Mouse (Mus musculus) lung, embryonic 16.5 days (tissue): Measurements from ENCODE around the gene Smg6. TPM values are rescaled to one million over a fixed set of nuclear protein-coding genes. Genes with fewer than 3 reads are reported as not detected.
A peak's percentile ranks its signal among the peaks of the same experiment; 100 is the strongest.

Source experiments
- ATAC-seq: fragments of 200-750 bp; cut with Nextera tagmentation; 2 replicates; pipeline ENCODE4 v1.8.0; 2017; ENCODE audit warnings: low read depth, mild to moderate bottlenecking, moderate library complexity
- H3K27ac ChIP-seq: fragments of 300-500 bp; sonication (generic); 2 replicates; pipeline ENCODE4 v1.5.1; 2014; ENCODE audit warnings: mild to moderate bottlenecking, control low read depth, low read length
- H3K27me3 ChIP-seq: fragments of 300-500 bp; sonication (generic); 2 replicates; pipeline ENCODE4 v1.6.1; 2014; ENCODE audit warnings: low read depth, low read length, mixed read lengths; ENCODE audit not compliant: control insufficient read depth, insufficient read depth
- H3K36me3 ChIP-seq: fragments of 300-500 bp; sonication (generic); 2 replicates; pipeline ENCODE4 v1.6.1; 2014; ENCODE audit warnings: low read length; ENCODE audit not compliant: control insufficient read depth, insufficient read depth
- H3K4me1 ChIP-seq: fragments of 300-500 bp; sonication (generic); replicated peaks from 2 replicates; pipeline ENCODE4 v1.6.1; 2014; ENCODE audit warnings: low read length, mixed read lengths; ENCODE audit not compliant: control insufficient read depth, insufficient read depth
- H3K4me2 ChIP-seq: fragments of 300-500 bp; sonication (generic); 2 replicates; pipeline ENCODE4 v1.6.1; 2014; ENCODE audit warnings: low read depth, low read length, control low read depth
- H3K4me3 ChIP-seq: fragments of 300-500 bp; sonication (generic); 2 replicates; pipeline ENCODE4 v1.5.1; 2014; ENCODE audit warnings: mild to moderate bottlenecking, low read length, control low read depth
- H3K9ac ChIP-seq: fragments of 300-500 bp; sonication (generic); 2 replicates; pipeline ENCODE4 v1.6.1; 2014; ENCODE audit warnings: low read length, control low read depth
- H3K9me3 ChIP-seq: fragments of 300-500 bp; sonication (generic); 2 replicates; pipeline ENCODE4 v1.6.1; 2016; ENCODE audit warnings: low read length; ENCODE audit not compliant: control insufficient read depth
- WGBS: fragments of 180-500 bp; shearing (Covaris S2); extraction: QIAGEN DNeasy Blood & Tissue Kit; methylation state at CpG from one replicate; pipeline ENCODE4 v1.1.7; 2014; 5-methylcytosine and 5-hydroxymethylcytosine counted together
- polyA plus RNA-seq: library from polyadenylated mRNA; unstranded; fragments of >200 nt; fragmentation: Nextera tagmentation; extraction: Ambion mirVana; gene quantifications from 2 replicates; pipeline ENCODE4 v1.2.1, GENCODE M21; 2015

Gene Smg6
- polyA plus RNA-seq, 1 experiment from 2014 or later: 17.0 TPM

- Histone ChIP-seq H3K9ac (no peak overlapping the region), H3K9me3 (no peaks in the 10 kb centered on the region), H3K4me1 (peaks cover 29% of the 10 kb centered on the region), H3K4me3 (no peak overlapping the region), H3K4me2 (no peak overlapping the region), H3K27me3 (no peaks in the 10 kb centered on the region), H3K36me3 (peaks cover 18% of the 10 kb centered on the region), H3K27ac (no peak overlapping the region)
- WGBS: 79% methylated on average over 2 of the region's 2 CpGs
- no peak for ATAC-seq
These were observed 220.2 kb downstream of the Smg6 start for GRCm38 (mm10) chr11:75145841-75146240.

GRCm38 (mm10) chr11:75147106-75147845 lies 221.7 kb downstream of the Smg6 start:
- H3K4me2 ChIP-seq: no peak overlapping the region
- 19% methylated on average over 11 of the region's 11 CpGs for WGBS
- peaks cover 18% of the 10 kb centered on the region for H3K36me3 ChIP-seq
- peak; percentile 56 for ATAC-seq
- no peaks in the 10 kb centered on the region for H3K27me3 ChIP-seq
- H3K9me3 ChIP-seq: no peaks in the 10 kb centered on the region
- peak overlapping the region; percentile 84 for H3K27ac ChIP-seq
- no peak overlapping the region for H3K4me3 ChIP-seq
- H3K4me1 ChIP-seq: peaks cover 17% of the 10 kb centered on the region
- H3K9ac ChIP-seq: peak overlapping the region; percentile 49

- Histone ChIP-seq H3K27me3 (no peaks in the 10 kb centered on the region), H3K4me1 (peaks cover 21% of the 10 kb centered on the region), H3K4me3 (no peak overlapping the region), H3K9ac (peak overlapping the region; percentile 49), H3K36me3 (peaks cover 18% of the 10 kb centered on the region), H3K4me2 (no peak overlapping the region), H3K27ac (peak overlapping the region; percentile 84), H3K9me3 (no peaks in the 10 kb centered on the region)
- ATAC-seq: peak; percentile 71
- WGBS: 34% methylated on average over 3 of the region's 3 CpGs
These were observed 222.2 kb downstream of the Smg6 start for GRCm38 (mm10) chr11:75147846-75148168.

GRCm38 (mm10) chr11:75148332-75149035 lies 222.9 kb downstream of the Smg6 start:
- no peak overlapping the region for H3K4me2 ChIP-seq
- no peaks in the 10 kb centered on the region for H3K27me3 ChIP-seq
- H3K27ac ChIP-seq: peak overlapping the region; percentile 84
- WGBS: 72% methylated on average over 11 of the region's 11 CpGs
- no peak overlapping the region for H3K4me3 ChIP-seq
- H3K9me3 ChIP-seq: no peaks in the 10 kb centered on the region
- H3K9ac ChIP-seq: no peak overlapping the region
- H3K36me3 ChIP-seq: peaks cover 16% of the 10 kb centered on the region
- peak; percentile 32 for ATAC-seq
- peaks cover 25% of the 10 kb centered on the region for H3K4me1 ChIP-seq

DNA sequence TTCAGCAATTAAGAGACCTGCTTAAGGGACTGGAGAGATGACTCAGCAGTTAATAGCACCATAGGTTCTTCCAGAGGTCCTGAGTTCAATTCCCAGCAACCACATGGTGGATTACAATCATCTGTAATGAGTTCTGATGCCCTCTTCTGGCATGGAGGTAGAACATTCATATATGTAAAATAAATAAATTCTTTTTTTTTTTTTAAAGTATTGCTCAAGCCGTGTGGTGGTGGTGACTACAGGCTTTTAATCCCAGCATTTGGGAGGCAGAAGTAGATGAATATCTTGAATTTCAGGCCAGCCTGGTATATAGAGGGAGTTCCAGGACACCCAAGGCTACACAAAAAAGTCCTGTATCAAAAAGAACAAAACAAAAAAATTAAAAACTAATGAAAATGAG lies 224.7 kb downstream of the Smg6 start:
- Histone ChIP-seq H3K27ac (no peak overlapping the region), H3K27me3 (no peaks in the 10 kb centered on the region), H3K4me1 (peaks cover 32% of the 10 kb centered on the region), H3K9me3 (no peaks in the 10 kb centered on the region), H3K4me3 (no peak overlapping the region), H3K9ac (no peak overlapping the region), H3K4me2 (no peak overlapping the region), H3K36me3 (peaks cover 8% of the 10 kb centered on the region)
- no peak for ATAC-seq
- 58% methylated on average over 1 of the region's 1 CpGs for WGBS

DNA sequence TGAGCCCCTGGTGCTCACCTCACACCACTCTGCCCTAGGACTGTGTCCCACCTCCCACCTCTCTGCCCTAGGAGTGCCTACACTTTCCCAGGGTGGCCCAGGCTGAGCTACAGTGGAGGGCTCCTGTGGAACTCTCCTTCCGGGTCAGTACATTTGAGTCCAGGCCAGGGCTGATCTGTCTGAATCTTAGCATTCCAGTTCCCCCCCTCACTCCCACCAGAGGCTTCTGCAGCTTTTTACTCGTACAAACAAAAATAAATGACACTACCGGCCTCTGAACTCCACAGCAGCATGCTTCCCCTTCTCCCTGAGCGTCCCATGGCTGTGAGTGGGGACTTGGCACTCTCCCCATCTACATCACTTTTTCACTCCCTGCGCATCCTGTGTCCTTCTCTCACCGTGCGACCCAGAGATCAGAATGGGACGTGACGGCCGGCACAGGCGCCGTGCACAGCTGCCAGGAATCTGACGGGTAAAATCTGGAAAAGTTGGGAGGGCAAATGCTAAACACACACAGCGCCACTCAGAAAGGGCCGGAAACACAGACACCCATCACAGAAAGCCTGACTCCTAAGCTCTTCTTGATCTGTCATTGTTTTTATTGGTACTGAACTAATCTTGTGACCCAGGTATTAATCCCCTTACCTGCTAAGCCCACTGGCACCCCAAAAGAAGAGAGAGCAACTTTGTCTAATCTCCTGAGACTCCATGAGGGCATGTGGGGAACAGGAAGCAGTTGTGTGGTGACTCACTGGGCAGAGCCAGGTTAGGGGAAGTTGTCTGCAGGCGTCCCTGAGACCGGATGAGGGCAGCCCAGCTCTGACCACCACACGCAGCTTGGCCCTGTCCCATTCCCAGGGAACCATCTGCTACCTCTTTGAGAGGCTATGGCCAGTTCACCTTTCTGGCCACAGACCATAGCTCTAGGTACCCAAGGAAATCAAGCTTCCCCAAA lies 227.3 kb downstream of the Smg6 start:
- H3K4me2 ChIP-seq: no peak overlapping the region
- H3K4me1 ChIP-seq: peaks cover 40% of the 10 kb centered on the region
- no peak overlapping the region for H3K4me3 ChIP-seq
- H3K27ac ChIP-seq: peak overlapping the region; percentile 93
- peaks cover 8% of the 10 kb centered on the region for H3K36me3 ChIP-seq
- ATAC-seq: peak; percentile 80
- WGBS: 43% methylated on average over 18 of the region's 18 CpGs
- H3K27me3 ChIP-seq: no peaks in the 10 kb centered on the region
- no peaks in the 10 kb centered on the region for H3K9me3 ChIP-seq
- peak overlapping the region; percentile 35; the same call in 1 of the 2 replicates for H3K9ac ChIP-seq

- Histone ChIP-seq H3K4me1 (peaks cover 46% of the 10 kb centered on the region), H3K36me3 (peaks cover 8% of the 10 kb centered on the region), H3K27ac (peak overlapping the region; percentile 93; the same call in 1 of the 2 replicates), H3K4me2 (no peak overlapping the region), H3K4me3 (no peak overlapping the region), H3K9ac (no peak overlapping the region), H3K9me3 (no peaks in the 10 kb centered on the region), H3K27me3 (no peaks in the 10 kb centered on the region)
- WGBS: 51% methylated on average over 6 of the region's 6 CpGs
- ATAC-seq: no peak
These were observed 228.5 kb downstream of the Smg6 start for GRCm38 (mm10) chr11:75154053-75154585.

DNA sequence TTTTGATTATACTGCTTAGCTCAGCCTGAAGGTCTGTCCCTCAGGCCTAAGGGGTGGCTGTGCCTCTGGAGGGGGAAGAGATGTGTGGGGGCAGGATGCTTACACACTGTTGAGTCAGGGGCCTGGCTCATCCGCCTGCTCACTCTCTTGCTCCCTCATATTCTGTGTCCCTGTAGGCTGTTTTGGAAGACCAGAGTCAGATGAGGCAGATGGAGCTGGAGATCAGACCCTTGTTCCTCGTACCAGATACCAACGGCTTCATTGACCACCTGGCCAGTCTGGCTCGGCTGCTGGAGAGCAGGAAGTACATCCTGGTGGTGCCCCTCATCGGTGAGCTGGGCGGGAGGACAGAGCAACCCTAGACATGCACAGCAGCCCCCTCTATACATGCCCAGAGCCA lies 230.4 kb downstream of the Smg6 start:
- Histone ChIP-seq H3K4me3 (no peak overlapping the region), H3K27me3 (no peaks in the 10 kb centered on the region), H3K4me2 (no peak overlapping the region), H3K36me3 (no peaks in the 10 kb centered on the region; the same call in 1 of the 2 replicates), H3K9me3 (no peaks in the 10 kb centered on the region), H3K9ac (peak overlapping the region; percentile 16; the same call in 1 of the 2 replicates), H3K4me1 (peaks cover 46% of the 10 kb centered on the region), H3K27ac (peak overlapping the region; percentile 82)
- 35% methylated on average over 6 of the region's 6 CpGs for WGBS
- ATAC-seq: no peak
